9 mouse cellular contexts compared by ENCODE assay signal in genomic region chr2:52930106-52930868, GRCm38 (mm10).
A peak's percentile ranks its signal among the peaks of the same experiment; 100 is the strongest.
DNase-seq lines count a peak whose midpoint lies in the region; ATAC-seq and TF ChIP-seq lines count a peak whose summit lies in the region.
"Had no signal": no experiment of that assay in that cellular context is flagged by ENCODE, and none has a peak within 500 bp of the region (broad histone marks: within the 10 kb centered on the region; RNA-seq: fewer than 3 reads in every experiment).

No protein-coding gene starts in this region.

- no peaks in the 10 kb centered on the region for H3K9me3 ChIP-seq in forebrain, postnatal 0 days (ENCODE audit: low read length)
- no peaks in the 10 kb centered on the region for H3K9me3 ChIP-seq in forebrain, embryonic 15.5 days
- H3K9me3 ChIP-seq: embryonic facial prominence, embryonic 13.5 days had no signal

- H3K4me3 ChIP-seq in forebrain, postnatal 0 days (ENCODE audit: low read depth, low read length), result no peak overlapping the region
- H3K4me3 ChIP-seq in forebrain, embryonic 15.5 days, result no peak overlapping the region
- H3K4me3 ChIP-seq: embryonic facial prominence, embryonic 13.5 days had no signal

- ATAC-seq in forebrain, postnatal 0 days, result peak; percentile 69
- ATAC-seq in forebrain, embryonic 15.5 days (replicated peaks), result no peak

- H3K27ac ChIP-seq in forebrain, postnatal 0 days (ENCODE audit: low read depth, low read length), result no peak overlapping the region
- H3K27ac ChIP-seq in forebrain, embryonic 15.5 days (replicated peaks), result no peak overlapping the region
- H3K27ac ChIP-seq: embryonic facial prominence, embryonic 13.5 days had no signal

- H3K9ac ChIP-seq in forebrain, postnatal 0 days, result no peak overlapping the region
- H3K9ac ChIP-seq in forebrain, embryonic 15.5 days (replicated peaks), result no peak overlapping the region
- H3K9ac ChIP-seq: embryonic facial prominence, embryonic 13.5 days had no signal

- DNase-seq in forebrain, postnatal 0 days, result peak; percentile 56
- DNase-seq in urinary bladder, postnatal 4 days (ENCODE audit: low spot score in 2 of 2), result peak; percentile 37 to 61
- DNase-seq in urinary bladder, postnatal 25 days (ENCODE audit: low spot score), result no peak
- peak; percentile 66 to 71 for DNase-seq in heart, adult 9 months (ENCODE audit: low spot score in 2 of 2)
- peak; percentile 35 to 43 for DNase-seq in layer of hippocampus, postnatal 36 days
- DNase-seq in right cerebral cortex, postnatal 4 days, result peak; percentile 65
- DNase-seq in natural killer cell, adult 2 months (ENCODE audit: low spot score in 2 of 2), result no peak

- no peak for TF ChIP-seq CTCF in forebrain, postnatal 0 days (IDR thresholded peaks at IDR 0.05; ENCODE audit: low read depth)

- no peaks in the 10 kb centered on the region for H3K27me3 ChIP-seq in forebrain, postnatal 0 days (ENCODE audit: insufficient read depth, low read length)
- no peaks in the 10 kb centered on the region for H3K27me3 ChIP-seq in forebrain, embryonic 15.5 days
- H3K27me3 ChIP-seq: embryonic facial prominence, embryonic 13.5 days had no signal

- H3K4me2 ChIP-seq in forebrain, postnatal 0 days (ENCODE audit: low read depth), result no peak overlapping the region
- H3K4me2 ChIP-seq in forebrain, embryonic 15.5 days (replicated peaks), result no peak overlapping the region
- H3K4me2 ChIP-seq: embryonic facial prominence, embryonic 13.5 days had no signal

- H3K36me3 ChIP-seq in forebrain, postnatal 0 days (ENCODE audit: insufficient read depth), result no peaks in the 10 kb centered on the region
- H3K36me3 ChIP-seq in forebrain, embryonic 15.5 days, result no peaks in the 10 kb centered on the region
- H3K36me3 ChIP-seq: embryonic facial prominence, embryonic 13.5 days had no signal

- no peaks in the 10 kb centered on the region for H3K4me1 ChIP-seq in forebrain, postnatal 0 days (ENCODE audit: insufficient read depth)
- peaks cover 28% of the 10 kb centered on the region for H3K4me1 ChIP-seq in forebrain, embryonic 15.5 days

- WGBS in forebrain, postnatal 0 days, result 75% methylated on average over 5 of the region's 5 CpGs
- 85% methylated on average over 5 of the region's 5 CpGs for WGBS in forebrain, embryonic 15.5 days

Comparison
In these comparisons a context has a peak if more than half of its experiments do, and no peak if none do; other contexts are left out.
1. DNase-seq: peak in forebrain, postnatal 0 days (single experiment), urinary bladder, postnatal 4 days (2 of 2), heart, adult 9 months (2 of 2), layer of hippocampus, postnatal 36 days (2 of 2) and right cerebral cortex, postnatal 4 days (single experiment); none in urinary bladder, postnatal 25 days (single experiment) and natural killer cell, adult 2 months (0 of 2).